Mouse (Mus musculus): Measurements from ENCODE around the gene Srebf2. TPM values are rescaled to one million over a fixed set of nuclear protein-coding genes. Genes with fewer than 3 reads are reported as not detected.
A peak's percentile ranks its signal among the peaks of the same experiment; 100 is the strongest.

Srebf2 gene
- polyA plus RNA-seq, 1 experiment from 2014 or later: 134 TPM

DNA sequence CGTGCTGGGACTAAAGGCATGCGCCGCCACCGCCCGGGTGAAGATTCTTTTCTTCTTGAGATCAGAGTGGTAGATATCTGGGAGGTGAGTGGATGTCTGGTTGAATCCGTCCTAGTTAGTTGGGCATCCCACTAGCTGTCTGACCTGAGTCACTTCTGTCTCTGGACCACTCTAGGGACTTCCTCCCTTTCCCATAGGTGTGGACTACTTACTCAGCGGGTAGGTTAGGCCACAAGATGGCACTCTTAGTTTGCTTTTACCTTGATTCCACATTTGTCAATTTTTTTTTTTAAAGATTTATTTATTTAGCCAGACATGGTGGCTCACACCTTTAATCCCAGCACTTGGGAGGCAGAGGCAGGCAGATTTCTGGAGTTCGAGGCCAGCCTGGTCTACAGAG lies 7.8 kb upstream of the Srebf2 start:
- peaks cover 7% of the 10 kb centered on the region for H3K36me3 ChIP-seq (ENCODE audit: insufficient read depth, low read length)
- H3K9ac ChIP-seq (replicated peaks; ENCODE audit: low read length): no peak overlapping the region
- H3K4me1 ChIP-seq (ENCODE audit: insufficient read depth, low read length): no peaks in the 10 kb centered on the region
- no peak overlapping the region for H3K27ac ChIP-seq (ENCODE audit: low read length)
- no peak overlapping the region for H3K4me3 ChIP-seq (ENCODE audit: low read length)
- H3K4me2 ChIP-seq (replicated peaks; ENCODE audit: low read depth, low read length): no peak overlapping the region
- no peaks in the 10 kb centered on the region for H3K9me3 ChIP-seq (ENCODE audit: low read length)
- 89% methylated on average over 8 of the region's 8 CpGs for WGBS
- ATAC-seq (ENCODE audit: low FRiP score, low TSS enrichment): peak; percentile 73; the same call in 1 of the 2 replicates
- no peaks in the 10 kb centered on the region for H3K27me3 ChIP-seq (ENCODE audit: insufficient read depth, low read length)

DNA sequence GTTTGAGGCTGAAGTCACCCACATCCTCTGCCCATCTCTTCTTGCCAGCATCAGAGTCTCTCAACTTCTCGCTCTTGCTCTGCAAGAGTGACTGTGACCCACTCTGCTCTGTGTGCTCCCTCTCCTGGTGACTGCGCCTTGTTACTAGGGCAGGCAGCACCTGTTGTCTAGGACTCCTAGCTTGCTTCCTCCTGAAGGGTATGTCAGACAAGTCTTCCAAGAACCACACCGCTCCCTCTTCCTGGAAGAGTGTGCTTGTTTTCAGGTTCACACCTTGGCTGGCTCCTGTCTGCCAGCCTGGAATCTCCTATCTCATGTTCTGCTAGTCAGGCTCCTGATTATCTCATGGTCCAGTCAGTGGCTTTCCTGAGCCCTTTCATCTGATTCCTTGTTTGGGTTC lies 6.6 kb upstream of the Srebf2 start:
- Histone ChIP-seq H3K9ac (replicated peaks; ENCODE audit: low read length) (no peak overlapping the region), H3K4me1 (ENCODE audit: insufficient read depth, low read length) (peaks cover 1% of the 10 kb centered on the region), H3K4me3 (ENCODE audit: low read length) (no peak overlapping the region), H3K36me3 (ENCODE audit: insufficient read depth, low read length) (peaks cover 7% of the 10 kb centered on the region), H3K9me3 (ENCODE audit: low read length) (no peaks in the 10 kb centered on the region), H3K27ac (ENCODE audit: low read length) (no peak overlapping the region), H3K27me3 (ENCODE audit: insufficient read depth, low read length) (no peaks in the 10 kb centered on the region), H3K4me2 (replicated peaks; ENCODE audit: low read depth, low read length) (no peak overlapping the region)
- no peak for ATAC-seq (ENCODE audit: low FRiP score, low TSS enrichment)
- 83% methylated on average over 3 of the region's 3 CpGs for WGBS

DNA sequence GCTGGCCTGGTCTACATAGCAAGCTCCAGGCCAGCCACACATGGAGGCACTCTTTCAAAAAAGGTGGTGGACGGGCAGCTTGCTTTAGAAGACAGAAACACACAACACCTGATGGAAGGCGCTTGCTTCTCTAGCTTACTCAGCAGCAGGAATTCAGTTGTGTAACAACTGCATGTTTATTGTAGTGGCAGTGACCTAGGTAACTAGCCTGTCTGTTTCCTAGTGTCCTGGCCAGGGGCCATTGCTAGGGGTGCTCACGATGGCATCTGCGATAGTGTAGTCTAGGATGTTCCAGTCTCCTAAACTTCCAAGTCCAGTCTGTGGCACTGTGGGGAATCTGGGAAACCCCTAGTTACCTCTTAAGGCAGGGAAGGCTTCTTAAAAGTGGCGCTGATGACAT lies 2.8 kb upstream of the Srebf2 start:
- no peak overlapping the region for H3K4me3 ChIP-seq (ENCODE audit: low read length)
- H3K36me3 ChIP-seq (ENCODE audit: insufficient read depth, low read length): peaks cover 7% of the 10 kb centered on the region
- H3K9ac ChIP-seq (replicated peaks; ENCODE audit: low read length): no peak overlapping the region
- H3K4me2 ChIP-seq (replicated peaks; ENCODE audit: low read depth, low read length): no peak overlapping the region
- no peak for ATAC-seq (ENCODE audit: low FRiP score, low TSS enrichment)
- no peaks in the 10 kb centered on the region for H3K9me3 ChIP-seq (ENCODE audit: low read length)
- 89% methylated on average over 5 of the region's 5 CpGs for WGBS
- peaks cover 23% of the 10 kb centered on the region for H3K4me1 ChIP-seq (ENCODE audit: insufficient read depth, low read length)
- no peaks in the 10 kb centered on the region for H3K27me3 ChIP-seq (ENCODE audit: insufficient read depth, low read length)
- no peak overlapping the region for H3K27ac ChIP-seq (ENCODE audit: low read length)

DNA sequence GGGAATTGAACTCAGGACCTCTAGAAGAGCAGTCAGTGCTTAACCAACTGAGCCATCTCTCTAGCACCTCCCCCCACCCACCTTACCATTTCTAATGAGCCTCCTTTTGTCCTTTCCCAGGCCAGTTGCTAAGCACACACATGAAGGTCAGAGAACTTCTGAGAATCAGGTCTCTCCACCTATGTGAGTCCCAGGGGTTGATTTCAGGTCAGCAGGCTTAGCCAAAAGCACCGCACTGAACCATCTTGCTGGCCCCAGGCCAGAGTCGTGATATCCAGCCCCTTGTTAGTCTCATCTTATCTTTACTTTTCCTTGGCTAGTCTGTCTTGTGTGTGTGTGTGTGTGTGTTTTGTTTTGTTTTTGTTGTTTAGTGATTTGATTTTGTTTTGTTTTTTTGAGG lies 1.6 kb upstream of the Srebf2 start:
- Histone ChIP-seq H3K27me3 (ENCODE audit: insufficient read depth, low read length) (no peaks in the 10 kb centered on the region), H3K4me1 (ENCODE audit: insufficient read depth, low read length) (peaks cover 29% of the 10 kb centered on the region), H3K27ac (ENCODE audit: low read length) (peak overlapping the region; percentile 94), H3K9me3 (ENCODE audit: low read length) (no peaks in the 10 kb centered on the region), H3K36me3 (ENCODE audit: insufficient read depth, low read length) (peaks cover 7% of the 10 kb centered on the region), H3K9ac (replicated peaks; ENCODE audit: low read length) (no peak overlapping the region), H3K4me3 (ENCODE audit: low read length) (no peak overlapping the region), H3K4me2 (replicated peaks; ENCODE audit: low read depth, low read length) (no peak overlapping the region)
- no peak for ATAC-seq (ENCODE audit: low FRiP score, low TSS enrichment)
- WGBS: 56% methylated on average over 2 of the region's 2 CpGs

DNA sequence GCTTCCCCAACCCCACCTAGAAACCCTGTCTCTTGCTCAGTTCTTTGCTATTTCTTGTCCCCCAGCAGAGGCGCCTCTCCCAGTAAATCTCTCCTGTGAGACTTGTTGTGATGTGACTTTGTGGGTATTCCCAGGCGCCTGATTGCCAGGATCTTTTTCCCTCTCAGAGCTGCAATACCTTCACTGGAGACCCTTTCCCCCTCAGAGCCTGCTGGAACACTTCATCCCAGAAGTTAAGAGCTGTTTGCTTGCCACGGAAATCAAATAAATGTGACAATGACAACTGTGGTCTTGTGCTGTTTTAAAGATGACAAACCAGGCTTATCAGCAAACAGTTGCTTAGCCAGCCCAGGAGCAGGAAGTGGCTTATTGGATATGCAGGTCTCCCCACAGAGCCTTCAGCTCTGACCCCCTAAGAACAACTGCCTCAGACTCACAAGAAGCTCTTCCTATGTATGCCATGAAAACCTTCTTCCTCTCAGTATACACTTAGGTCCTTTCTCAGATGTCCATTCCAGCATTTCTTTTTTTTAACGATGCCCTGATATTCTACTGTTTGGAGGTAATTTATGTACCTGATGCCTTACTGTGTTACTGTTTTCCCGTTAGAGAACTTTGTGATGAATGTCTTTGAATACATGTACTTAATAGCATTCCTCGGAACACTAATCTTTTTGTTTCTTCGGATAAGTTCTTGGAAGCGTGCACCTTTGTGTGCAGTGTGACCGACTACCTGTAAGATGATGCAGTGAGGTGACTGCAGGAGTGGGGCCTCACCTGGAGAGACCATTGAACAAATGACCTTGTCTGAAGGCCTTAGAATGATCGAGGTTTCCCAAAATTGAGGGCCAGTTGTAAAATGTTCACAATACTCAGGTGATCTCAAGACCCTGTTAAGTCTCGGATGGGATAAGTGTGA lies 871 bp upstream of the Srebf2 start:
- Histone ChIP-seq H3K4me1 (ENCODE audit: insufficient read depth, low read length) (peaks cover 29% of the 10 kb centered on the region), H3K27me3 (ENCODE audit: insufficient read depth, low read length) (no peaks in the 10 kb centered on the region), H3K36me3 (ENCODE audit: insufficient read depth, low read length) (peaks cover 3% of the 10 kb centered on the region), H3K4me3 (ENCODE audit: low read length) (peak overlapping the region; percentile 80), H3K9ac (replicated peaks; ENCODE audit: low read length) (peak overlapping the region; percentile 53), H3K27ac (ENCODE audit: low read length) (peak overlapping the region; percentile 94), H3K9me3 (ENCODE audit: low read length) (no peaks in the 10 kb centered on the region), H3K4me2 (replicated peaks; ENCODE audit: low read depth, low read length) (peak overlapping the region; percentile 81)
- WGBS: 11% methylated on average over 11 of the region's 11 CpGs
- no peak for ATAC-seq (ENCODE audit: low FRiP score, low TSS enrichment)

DNA sequence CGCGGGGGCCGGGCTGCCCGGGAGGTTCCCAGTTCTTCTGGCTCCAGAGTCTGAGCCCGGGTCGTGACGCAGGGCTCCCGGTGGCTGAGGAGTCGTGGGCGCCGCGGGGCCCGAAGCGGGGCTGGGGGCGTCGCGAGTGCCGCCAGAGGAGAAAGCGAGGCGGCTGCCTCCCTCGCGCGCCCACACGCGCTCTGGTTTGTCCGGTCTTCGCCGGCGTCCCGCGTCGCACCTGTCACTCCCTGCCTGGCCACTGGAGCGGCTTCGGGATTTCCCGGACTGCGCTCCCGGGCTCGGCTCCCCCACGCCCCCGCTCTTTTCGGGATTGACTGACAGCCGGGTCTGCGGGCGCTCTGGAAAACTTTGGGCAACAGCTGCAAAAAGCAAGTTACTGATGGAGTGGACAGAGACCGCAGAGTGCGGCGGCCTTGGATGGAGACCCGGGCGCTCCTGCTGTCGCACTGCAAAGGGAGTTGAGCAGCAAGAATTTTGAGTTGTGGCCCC lies 680 bp downstream of the Srebf2 start:
- peak overlapping the region; percentile 88 for H3K9ac ChIP-seq (replicated peaks; ENCODE audit: low read length)

DNA sequence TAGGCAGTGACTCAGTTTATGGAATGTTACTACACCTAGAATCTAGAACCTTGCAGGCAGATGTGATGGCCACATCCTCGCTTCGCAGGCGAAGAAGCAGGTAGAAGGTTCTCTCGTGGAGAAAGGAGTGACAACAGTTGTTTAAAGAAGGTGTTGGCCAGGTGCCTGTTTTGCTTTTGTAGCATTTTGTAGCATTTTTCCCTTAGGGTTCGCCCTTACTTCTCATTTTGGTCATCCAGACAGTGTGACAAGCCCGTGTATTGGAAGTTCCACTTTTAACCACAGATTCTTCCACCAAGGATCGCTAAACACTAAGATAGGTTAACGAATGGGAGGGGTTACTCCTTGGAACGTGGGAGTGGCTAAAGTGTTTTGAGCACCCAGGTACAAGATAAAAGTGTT lies 1.5 kb downstream of the Srebf2 start:
- Histone ChIP-seq H3K4me2 (replicated peaks; ENCODE audit: low read depth, low read length) (peak overlapping the region; percentile 81), H3K36me3 (ENCODE audit: insufficient read depth, low read length) (no peaks in the 10 kb centered on the region), H3K27me3 (ENCODE audit: insufficient read depth, low read length) (no peaks in the 10 kb centered on the region), H3K9me3 (ENCODE audit: low read length) (no peaks in the 10 kb centered on the region), H3K27ac (ENCODE audit: low read length) (no peak overlapping the region), H3K9ac (replicated peaks; ENCODE audit: low read length) (peak overlapping the region; percentile 88), H3K4me1 (ENCODE audit: insufficient read depth, low read length) (peaks cover 29% of the 10 kb centered on the region), H3K4me3 (ENCODE audit: low read length) (peak overlapping the region; percentile 80)
- no peak for ATAC-seq (ENCODE audit: low FRiP score, low TSS enrichment)
- 23% methylated on average over 9 of the region's 9 CpGs for WGBS

More for the DNA sequence above, 680 bp downstream of the Srebf2 start:
- WGBS: under 1% methylated on average over 36 of the region's 50 CpGs
- H3K4me2 ChIP-seq (replicated peaks; ENCODE audit: low read depth, low read length): peak overlapping the region; percentile 81
- peak overlapping the region; percentile 95 for H3K27ac ChIP-seq (ENCODE audit: low read length)
- peaks cover 29% of the 10 kb centered on the region for H3K4me1 ChIP-seq (ENCODE audit: insufficient read depth, low read length)
- H3K27me3 ChIP-seq (ENCODE audit: insufficient read depth, low read length): no peaks in the 10 kb centered on the region
- 0 out of 2 replicates have a peak, but pooled peaks have one; percentile 13 for ATAC-seq (ENCODE audit: low FRiP score, low TSS enrichment)
- H3K9me3 ChIP-seq (ENCODE audit: low read length): no peaks in the 10 kb centered on the region
- H3K36me3 ChIP-seq (ENCODE audit: insufficient read depth, low read length): no peaks in the 10 kb centered on the region
- H3K4me3 ChIP-seq (ENCODE audit: low read length): peak overlapping the region; percentile 80

DNA sequence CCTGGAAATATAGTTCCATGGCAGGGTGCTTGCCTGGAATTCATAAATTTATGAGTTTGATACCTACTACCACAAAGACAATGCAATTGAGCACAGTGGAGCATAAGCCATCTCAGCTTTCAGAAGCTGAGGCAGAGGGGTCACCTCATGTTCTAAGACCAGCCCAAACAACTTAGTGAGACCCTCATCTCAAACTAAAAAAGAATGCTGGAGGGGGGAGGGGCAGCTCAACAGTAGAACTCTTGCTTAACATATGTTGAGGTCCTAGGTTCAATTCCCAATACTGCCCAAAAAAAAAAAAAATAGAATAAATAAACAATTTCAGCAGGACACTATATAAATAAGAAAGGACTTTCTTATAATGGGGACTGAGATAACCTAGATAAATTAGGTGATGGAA lies 3.1 kb downstream of the Srebf2 start:
- Histone ChIP-seq H3K9me3 (ENCODE audit: low read length) (no peaks in the 10 kb centered on the region), H3K4me2 (replicated peaks; ENCODE audit: low read depth, low read length) (no peak overlapping the region), H3K27ac (ENCODE audit: low read length) (no peak overlapping the region), H3K4me3 (ENCODE audit: low read length) (no peak overlapping the region), H3K36me3 (ENCODE audit: insufficient read depth, low read length) (no peaks in the 10 kb centered on the region), H3K4me1 (ENCODE audit: insufficient read depth, low read length) (peaks cover 29% of the 10 kb centered on the region), H3K27me3 (ENCODE audit: insufficient read depth, low read length) (no peaks in the 10 kb centered on the region), H3K9ac (replicated peaks; ENCODE audit: low read length) (no peak overlapping the region)
- no peak for ATAC-seq (ENCODE audit: low FRiP score, low TSS enrichment)

DNA sequence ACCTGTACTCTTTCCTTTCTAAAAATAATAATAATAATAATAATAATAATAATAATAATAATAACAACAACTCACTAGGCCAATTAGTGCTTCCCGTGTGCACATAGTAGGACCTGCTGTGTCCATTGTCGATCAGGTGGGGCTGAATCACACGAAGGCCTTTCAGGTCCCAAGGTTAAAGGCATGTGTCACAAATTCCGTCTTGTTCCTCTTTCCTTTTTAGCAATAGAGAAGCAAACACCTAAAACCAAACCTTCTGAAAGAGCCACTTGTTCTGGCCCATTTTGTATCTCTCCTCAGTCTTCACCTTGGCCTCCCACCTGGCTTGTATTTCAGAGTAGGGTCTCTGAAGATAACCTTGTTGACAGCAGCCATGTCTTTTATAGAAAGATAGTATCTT lies 4.2 kb downstream of the Srebf2 start:
- WGBS: 94% methylated on average over 4 of the region's 4 CpGs
- H3K36me3 ChIP-seq (ENCODE audit: insufficient read depth, low read length): no peaks in the 10 kb centered on the region
- H3K4me3 ChIP-seq (ENCODE audit: low read length): no peak overlapping the region
- H3K4me2 ChIP-seq (replicated peaks; ENCODE audit: low read depth, low read length): no peak overlapping the region
- no peak for ATAC-seq (ENCODE audit: low FRiP score, low TSS enrichment)
- H3K27me3 ChIP-seq (ENCODE audit: insufficient read depth, low read length): no peaks in the 10 kb centered on the region
- no peak overlapping the region for H3K9ac ChIP-seq (replicated peaks; ENCODE audit: low read length)
- H3K9me3 ChIP-seq (ENCODE audit: low read length): no peaks in the 10 kb centered on the region
- peaks cover 20% of the 10 kb centered on the region for H3K4me1 ChIP-seq (ENCODE audit: insufficient read depth, low read length)
- no peak overlapping the region for H3K27ac ChIP-seq (ENCODE audit: low read length)

DNA sequence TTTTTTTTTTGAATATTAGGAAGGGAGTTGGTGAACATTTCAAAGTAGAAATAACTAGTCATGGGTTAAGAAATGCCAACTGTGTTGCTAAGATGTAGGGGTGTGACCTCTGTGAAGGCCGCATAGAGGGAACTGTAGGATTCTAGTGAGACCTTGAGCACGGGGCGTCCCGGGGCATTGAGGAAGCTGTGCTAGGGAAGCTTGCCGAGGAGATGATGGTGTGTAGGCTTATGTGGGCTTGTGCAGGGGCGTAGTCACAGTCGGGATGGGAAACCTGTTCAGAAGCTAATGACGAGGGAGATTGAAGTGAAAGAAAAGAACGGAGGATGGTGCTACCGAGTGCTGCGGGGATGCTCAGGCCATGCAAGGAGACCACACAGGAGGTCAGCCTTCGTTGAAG lies 5.0 kb downstream of the Srebf2 start:
- no peak overlapping the region for H3K4me3 ChIP-seq (ENCODE audit: low read length)
- peaks cover 15% of the 10 kb centered on the region for H3K4me1 ChIP-seq (ENCODE audit: insufficient read depth, low read length)
- no peaks in the 10 kb centered on the region for H3K27me3 ChIP-seq (ENCODE audit: insufficient read depth, low read length)
- no peaks in the 10 kb centered on the region for H3K36me3 ChIP-seq (ENCODE audit: insufficient read depth, low read length)
- no peak overlapping the region for H3K27ac ChIP-seq (ENCODE audit: low read length)
- no peak for ATAC-seq (ENCODE audit: low FRiP score, low TSS enrichment)
- WGBS: 84% methylated on average over 12 of the region's 12 CpGs
- H3K4me2 ChIP-seq (replicated peaks; ENCODE audit: low read depth, low read length): no peak overlapping the region
- H3K9ac ChIP-seq (replicated peaks; ENCODE audit: low read length): no peak overlapping the region
- H3K9me3 ChIP-seq (ENCODE audit: low read length): no peaks in the 10 kb centered on the region

Data from kidney, embryonic 16.5 days (tissue).